Comparison of ENCODE assay signal across 14 mouse cellular contexts in the genomic region with DNA sequence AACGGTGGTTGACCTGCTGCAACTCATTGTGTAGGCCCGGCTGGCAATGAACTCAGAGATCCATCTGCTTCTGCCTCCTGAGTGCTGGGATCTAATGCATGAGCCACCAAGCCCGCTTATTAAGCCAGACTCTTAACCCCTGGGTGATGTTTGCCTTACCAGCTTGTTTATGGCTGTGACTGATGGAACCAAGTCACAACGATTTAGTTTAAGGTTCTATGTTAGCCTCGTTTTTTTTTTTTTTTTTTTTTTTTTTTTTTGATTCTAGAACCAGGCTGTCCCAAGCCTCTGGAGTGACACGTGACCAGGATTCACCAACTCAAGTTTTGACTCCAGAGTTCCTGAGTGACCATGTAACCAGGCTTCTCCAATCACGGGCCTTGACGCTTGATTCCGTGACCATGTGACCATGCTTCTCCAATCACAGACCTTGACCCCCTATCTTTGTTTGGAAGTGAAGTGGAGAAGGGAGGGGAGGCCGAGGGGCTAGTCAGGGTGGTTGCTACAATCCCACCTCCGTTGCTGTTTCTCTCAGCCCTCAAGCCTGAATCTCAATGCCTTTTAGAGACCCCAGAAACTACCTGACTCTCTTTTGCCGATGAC. TPM values are rescaled to one million over a fixed set of nuclear protein-coding genes. Genes with fewer than 3 reads are reported as not detected.
DNase-seq lines count a peak whose midpoint lies in the region; ATAC-seq and TF ChIP-seq lines count a peak whose summit lies in the region.
"Had no signal": no experiment of that assay in that cellular context is flagged by ENCODE, and none has a peak within 500 bp of the region (broad histone marks: within the 10 kb centered on the region; RNA-seq: fewer than 3 reads in every experiment).

No protein-coding gene starts in this region.

- no peaks in the 10 kb centered on the region for H3K27me3 ChIP-seq in heart, embryonic 15.5 days
- no peaks in the 10 kb centered on the region for H3K27me3 ChIP-seq in ES-Bruce4 (ENCODE audit: control insufficient read depth, insufficient read depth, low read length, poor library complexity, severe bottlenecking)
- H3K27me3 ChIP-seq in embryonic facial prominence, embryonic 10.5 days (replicated peaks; ENCODE audit: low read depth, poor library complexity, severe bottlenecking), result no peaks in the 10 kb centered on the region
- H3K27me3 ChIP-seq in midbrain, embryonic 11.5 days (ENCODE audit: control insufficient read depth, insufficient read depth, low read length), result no peaks in the 10 kb centered on the region

- no peak for TF ChIP-seq CTCF in ES-Bruce4 (IDR thresholded peaks at IDR 0.05; ENCODE audit: low read depth, low read length)
- no peak for TF ChIP-seq CTCF in gastrocnemius, adult 2 months (IDR thresholded peaks at IDR 0.05)

- H3K4me2 ChIP-seq in heart, embryonic 15.5 days, result 0 out of 2 replicates have a peak overlapping the region, but pooled peaks have one; percentile 16
- no peak overlapping the region; the same call in 1 of the 2 replicates for H3K4me2 ChIP-seq in midbrain, embryonic 11.5 days

- no peak for DNase-seq in heart, postnatal 36 days
- peak; percentile 60 for DNase-seq in embryonic facial prominence, embryonic 10.5 days (ENCODE audit: low spot score)
- DNase-seq in midbrain, embryonic 11.5 days (ENCODE audit: low spot score, missing footprints), result peak; percentile 51
- no peak for DNase-seq in gastrocnemius, adult 2 months
- no peak for DNase-seq in right cerebral cortex, postnatal 25 days
- no peak for DNase-seq in layer of hippocampus, adult 8-10 months (ENCODE audit: low spot score in 2 of 2)
- DNase-seq: forebrain, postnatal 0 days; thymus, postnatal 4 days had no signal

- H3K27ac ChIP-seq in heart, embryonic 15.5 days, result 0 out of 2 replicates have a peak overlapping the region, but pooled peaks have one; percentile 4
- H3K27ac ChIP-seq in ES-Bruce4 (ENCODE audit: insufficient read depth, low read length), result no peak overlapping the region
- H3K27ac ChIP-seq in embryonic facial prominence, embryonic 10.5 days (replicated peaks), result peak overlapping the region; percentile 83
- H3K27ac ChIP-seq in midbrain, embryonic 11.5 days (ENCODE audit: low read depth, low read length), result no peak overlapping the region
- H3K27ac ChIP-seq in gastrocnemius, adult 2 months, result no peak overlapping the region

- H3K9ac ChIP-seq in heart, embryonic 15.5 days, result no peak overlapping the region
- no peak overlapping the region for H3K9ac ChIP-seq in ES-Bruce4 (ENCODE audit: low read depth, poor library complexity, severe bottlenecking)
- H3K9ac ChIP-seq in midbrain, embryonic 11.5 days (ENCODE audit: low read length), result peak overlapping the region; percentile 3; the same call in 1 of the 2 replicates
- H3K9ac ChIP-seq: forebrain, postnatal 0 days had no signal

- WGBS in heart, embryonic 15.5 days, result 55% methylated on average over 12 of the region's 12 CpGs
- 46% methylated on average over 12 of the region's 12 CpGs for WGBS in embryonic facial prominence, embryonic 10.5 days
- WGBS in midbrain, embryonic 11.5 days, result 44% methylated on average over 12 of the region's 12 CpGs

- H3K36me3 ChIP-seq in heart, embryonic 15.5 days, result no peaks in the 10 kb centered on the region
- H3K36me3 ChIP-seq in ES-Bruce4 (ENCODE audit: control insufficient read depth, insufficient read depth, low read length, poor library complexity, severe bottlenecking), result no peaks in the 10 kb centered on the region
- H3K36me3 ChIP-seq in embryonic facial prominence, embryonic 10.5 days (replicated peaks), result no peaks in the 10 kb centered on the region
- H3K36me3 ChIP-seq in midbrain, embryonic 11.5 days (ENCODE audit: control insufficient read depth, insufficient read depth, low read length), result no peaks in the 10 kb centered on the region

- ATAC-seq in heart, embryonic 15.5 days (replicated peaks; ENCODE audit: insufficient number of reproducible peaks, insufficient read depth, low FRiP score, low read depth), result no peak; the same call in 1 of the 2 replicates
- ATAC-seq in midbrain, embryonic 11.5 days (ENCODE audit: low FRiP score), result peak; percentile 70
- ATAC-seq: forebrain, postnatal 0 days; lung, postnatal 0 days had no signal

- intact Hi-C loops in heart, postnatal 36 days (cut with DNase I), result no loop called here
- intact Hi-C loops in gastrocnemius, adult 2 months (cut with DNase I), result no loop called here

- peaks cover 16% of the 10 kb centered on the region for H3K4me1 ChIP-seq in heart, embryonic 15.5 days (replicated peaks)
- no peaks in the 10 kb centered on the region for H3K4me1 ChIP-seq in ES-Bruce4 (ENCODE audit: control insufficient read depth, insufficient read depth, low read length)
- H3K4me1 ChIP-seq in embryonic facial prominence, embryonic 10.5 days, result peaks cover 18% of the 10 kb centered on the region
- H3K4me1 ChIP-seq in midbrain, embryonic 11.5 days (ENCODE audit: control insufficient read depth, insufficient read depth, low read length), result no peaks in the 10 kb centered on the region; the same call in 1 of the 2 replicates

- H3K9me3 ChIP-seq in heart, embryonic 15.5 days (replicated peaks), result 0 out of 2 replicates have a peak, but pooled peaks cover 1% of the 10 kb centered on the region
- H3K9me3 ChIP-seq in ES-Bruce4 (replicated peaks; ENCODE audit: control insufficient read depth, insufficient read depth, low read length, poor library complexity, severe bottlenecking), result peaks cover 3% of the 10 kb centered on the region; the same call in 1 of the 2 replicates
- no peaks in the 10 kb centered on the region for H3K9me3 ChIP-seq in embryonic facial prominence, embryonic 10.5 days
- H3K9me3 ChIP-seq in midbrain, embryonic 11.5 days (ENCODE audit: control insufficient read depth, low read length), result no peaks in the 10 kb centered on the region

- no peak overlapping the region for H3K4me3 ChIP-seq in heart, embryonic 15.5 days
- no peak overlapping the region for H3K4me3 ChIP-seq in ES-Bruce4 (ENCODE audit: low read depth, low read length)
- H3K4me3 ChIP-seq in embryonic facial prominence, embryonic 10.5 days, result 0 out of 2 replicates have a peak overlapping the region, but pooled peaks have one; percentile 25
- H3K4me3 ChIP-seq in midbrain, embryonic 11.5 days (ENCODE audit: low read depth, low read length), result no peak overlapping the region
- no peak overlapping the region for H3K4me3 ChIP-seq in gastrocnemius, adult 2 months

- no peak for TF ChIP-seq EP300 in ES-Bruce4 (IDR thresholded peaks at IDR 0.05; ENCODE audit: insufficient read depth, low read depth, low read length)

- TF ChIP-seq POLR2A in ES-Bruce4 (IDR thresholded peaks at IDR 0.05; ENCODE audit: insufficient read depth, low read length), result peak; percentile 41

RNA-seq across cellular contexts. Expression of a gene that starts 14.3 kb away (rescaled TPM):
- polyA plus RNA-seq in heart, embryonic 15.5 days (2015; fragmentation: Nextera tagmentation; extraction: Ambion mirVana), result 0.30 and 1.9 TPM in 2 replicates
- under 1 TPM; 0.39 to 0.54 TPM for total RNA-seq in heart, postnatal 36 days (2021)
- 0.37 and 0.42 TPM in 2 replicates for polyA plus RNA-seq in ES-Bruce4 (2011; ENCODE audit: insufficient read depth, insufficient read length, low read depth, missing spikeins)
- 0.09 TPM in 1 of 2 replicates, not detected in the other for polyA plus RNA-seq in embryonic facial prominence, embryonic 10.5 days (2016; fragmentation: Nextera tagmentation; extraction: Ambion mirVana)
- not detected in 2 replicates for polyA plus RNA-seq in midbrain, embryonic 11.5 days (2014; fragmentation: Nextera tagmentation; extraction: Ambion mirVana)
- total RNA-seq in gastrocnemius, adult 2 months (2021), result not detected
- total RNA-seq in layer of hippocampus, adult 8-10 months (2022), result under 1 TPM; 0.12 to 0.50 (median 0.30) TPM

RNA-seq across cellular contexts. Expression of a gene that starts 21.8 kb away (rescaled TPM):
- 28.9 and 37.3 TPM in 2 replicates for polyA plus RNA-seq in heart, embryonic 15.5 days (2015; fragmentation: Nextera tagmentation; extraction: Ambion mirVana)
- total RNA-seq in heart, postnatal 36 days (2021), result 10 to 100 TPM; 26.2 to 41.8 TPM
- polyA plus RNA-seq in ES-Bruce4 (2011; ENCODE audit: insufficient read depth, insufficient read length, low read depth, missing spikeins), result 5.1 and 7.4 TPM in 2 replicates
- 9.6 and 10.4 TPM in 2 replicates for polyA plus RNA-seq in embryonic facial prominence, embryonic 10.5 days (2016; fragmentation: Nextera tagmentation; extraction: Ambion mirVana)
- polyA plus RNA-seq in midbrain, embryonic 11.5 days (2014; fragmentation: Nextera tagmentation; extraction: Ambion mirVana), result 10.5 and 12.1 TPM in 2 replicates
- total RNA-seq in gastrocnemius, adult 2 months (2021), result 1 to 10 TPM; 2.7 to 7.6 TPM
- 1 to 10 TPM; 2.1 to 3.4 (median 3.0) TPM for total RNA-seq in layer of hippocampus, adult 8-10 months (2022)

RNA-seq across cellular contexts. Expression of a gene that starts 35.1 kb away (rescaled TPM):
- 0.11 and 0.20 TPM in 2 replicates for polyA plus RNA-seq in heart, embryonic 15.5 days (2015; fragmentation: Nextera tagmentation; extraction: Ambion mirVana)
- total RNA-seq in heart, postnatal 36 days (2021), result not detected
- not detected in 2 replicates for polyA plus RNA-seq in ES-Bruce4 (2011; ENCODE audit: insufficient read depth, insufficient read length, low read depth, missing spikeins)
- not detected in 2 replicates for polyA plus RNA-seq in embryonic facial prominence, embryonic 10.5 days (2016; fragmentation: Nextera tagmentation; extraction: Ambion mirVana)
- polyA plus RNA-seq in midbrain, embryonic 11.5 days (2014; fragmentation: Nextera tagmentation; extraction: Ambion mirVana), result not detected in 2 replicates
- under 1 TPM in 1 of 2 experiments, not detected in 1; 0.05 TPM for total RNA-seq in gastrocnemius, adult 2 months (2021)
- 10 to 100 TPM; 25.8 to 31.9 (median 27.1) TPM for total RNA-seq in layer of hippocampus, adult 8-10 months (2022)
- total RNA-seq: neutrophil, adult 5-6 weeks had no signal
- polyA plus RNA-seq: CD4-positive, CD25-positive, alpha-beta regulatory T cell, adult 4 months had no signal

RNA-seq across cellular contexts. Expression of a gene that starts 41.0 kb away (rescaled TPM):
- 0.21 and 0.60 TPM in 2 replicates for polyA plus RNA-seq in heart, embryonic 15.5 days (2015; fragmentation: Nextera tagmentation; extraction: Ambion mirVana)
- not detected for total RNA-seq in heart, postnatal 36 days (2021)
- polyA plus RNA-seq in ES-Bruce4 (2011; ENCODE audit: insufficient read depth, insufficient read length, low read depth, missing spikeins), result 0.70 TPM in 1 of 2 replicates, not detected in the other
- polyA plus RNA-seq in embryonic facial prominence, embryonic 10.5 days (2016; fragmentation: Nextera tagmentation; extraction: Ambion mirVana), result 0.24 and 0.37 TPM in 2 replicates
- 0.07 and 0.34 TPM in 2 replicates for polyA plus RNA-seq in midbrain, embryonic 11.5 days (2014; fragmentation: Nextera tagmentation; extraction: Ambion mirVana)
- not detected for total RNA-seq in gastrocnemius, adult 2 months (2021)
- 1 to 10 TPM; 1.7 to 3.1 (median 2.9) TPM for total RNA-seq in layer of hippocampus, adult 8-10 months (2022)
- total RNA-seq: neutrophil, adult 5-6 weeks had no signal
- polyA plus RNA-seq: CD4-positive, CD25-positive, alpha-beta regulatory T cell, adult 4 months; inflammation-experienced regulatory T-cells, adult 6 months had no signal

Comparison
In these comparisons a context has a peak if more than half of its experiments do, and no peak if none do; other contexts are left out.
1. H3K27ac ChIP-seq: peak in heart, embryonic 15.5 days (single experiment) and embryonic facial prominence, embryonic 10.5 days (single experiment); none in ES-Bruce4 (single experiment), midbrain, embryonic 11.5 days (single experiment) and gastrocnemius, adult 2 months (single experiment).
2. DNase-seq: peak in embryonic facial prominence, embryonic 10.5 days (single experiment) and midbrain, embryonic 11.5 days (single experiment); none in heart, postnatal 36 days (0 of 2), gastrocnemius, adult 2 months (single experiment), right cerebral cortex, postnatal 25 days (single experiment) and layer of hippocampus, adult 8-10 months (0 of 2).